Mouse (Mus musculus) E14TG2a.4 (cell line): ENCODE results near the gene Zc3hav1l.

Experiments
- H3K27me3 ChIP-seq: 2 replicates; pipeline ENCODE4 v1.6.1; 2014; ENCODE audit warnings: low read length, control low read depth; ENCODE audit not compliant: insufficient read depth
- H3K36me3 ChIP-seq: 2 replicates; pipeline ENCODE4 v1.6.1; 2014; ENCODE audit warnings: low read length, control low read depth; ENCODE audit not compliant: insufficient read depth
- H3K4me1 ChIP-seq: replicated peaks from 2 replicates; pipeline ENCODE4 v1.6.1; 2014; ENCODE audit warnings: low read depth, low read length, control low read depth
- H3K4me3 ChIP-seq: replicated peaks from 2 replicates; pipeline ENCODE4 v1.5.1; 2014; ENCODE audit warnings: mild to moderate bottlenecking, low read length
- H3K9me3 ChIP-seq: 2 replicates; pipeline ENCODE4 v1.6.1; 2014; ENCODE audit warnings: low read length, control low read depth
- CTCF ChIP-seq: conservative IDR thresholded peaks from 2 replicates; pipeline ENCODE4 v1.5.1; 2014; ENCODE audit warnings: low read length
- NANOG ChIP-seq: IDR thresholded peaks from 2 replicates; pipeline ENCODE4 v1.6.1; 2014; ENCODE audit warnings: borderline replicate concordance, low read length, mixed read lengths
- POU5F1 ChIP-seq: IDR thresholded peaks from 2 replicates; pipeline ENCODE4 v1.6.1; 2014; ENCODE audit warnings: low read length, borderline replicate concordance

Zc3hav1l gene

DNA sequence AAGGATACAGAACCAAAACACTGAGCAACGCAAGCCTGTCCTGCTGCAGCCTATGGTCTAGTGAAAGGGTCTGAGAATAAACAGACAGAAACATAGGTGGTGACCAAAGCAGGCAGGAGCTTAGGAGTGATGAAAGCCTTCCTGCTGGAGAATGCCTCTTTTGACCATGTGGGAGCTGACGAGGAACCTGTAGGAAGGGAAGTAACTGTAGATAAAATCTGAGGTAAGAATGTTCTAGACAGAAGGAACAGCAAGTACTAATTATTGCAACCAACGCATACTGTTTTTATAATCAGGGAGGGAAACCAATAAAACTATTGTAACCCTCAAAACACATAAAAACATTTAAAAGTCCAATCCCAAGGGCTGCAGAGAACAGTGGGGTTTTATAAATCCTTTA lies 54.9 kb downstream of the Zc3hav1l start:
- TF ChIP-seq POU5F1 (no peak), CTCF (no peak), NANOG (no peak)
- no peaks in the 10 kb centered on the region for H3K27me3 ChIP-seq
- no peaks in the 10 kb centered on the region for H3K36me3 ChIP-seq
- H3K4me3 ChIP-seq: no peak overlapping the region
- H3K4me1 ChIP-seq: peaks cover 9% of the 10 kb centered on the region
- H3K9me3 ChIP-seq: no peaks in the 10 kb centered on the region

GRCm38 (mm10) chr6:38242833-38243232 lies 56.2 kb downstream of the Zc3hav1l start:
- no peak for TF ChIP-seq CTCF
- TF ChIP-seq POU5F1: no peak
- no peak for TF ChIP-seq NANOG
- H3K4me3 ChIP-seq: no peak overlapping the region
- no peaks in the 10 kb centered on the region for H3K36me3 ChIP-seq
- peaks cover 11% of the 10 kb centered on the region; the same call in 1 of the 2 replicates for H3K4me1 ChIP-seq
- no peaks in the 10 kb centered on the region for H3K9me3 ChIP-seq
- no peaks in the 10 kb centered on the region for H3K27me3 ChIP-seq

- Histone ChIP-seq H3K4me3 (no peak overlapping the region), H3K4me1 (peaks cover 11% of the 10 kb centered on the region; the same call in 1 of the 2 replicates), H3K27me3 (no peaks in the 10 kb centered on the region), H3K9me3 (no peaks in the 10 kb centered on the region), H3K36me3 (no peaks in the 10 kb centered on the region)
- TF ChIP-seq CTCF: no peak
- no peak for TF ChIP-seq POU5F1
- no peak for TF ChIP-seq NANOG
These were observed 56.7 kb downstream of the Zc3hav1l start for GRCm38 (mm10) chr6:38242295-38242830.

DNA sequence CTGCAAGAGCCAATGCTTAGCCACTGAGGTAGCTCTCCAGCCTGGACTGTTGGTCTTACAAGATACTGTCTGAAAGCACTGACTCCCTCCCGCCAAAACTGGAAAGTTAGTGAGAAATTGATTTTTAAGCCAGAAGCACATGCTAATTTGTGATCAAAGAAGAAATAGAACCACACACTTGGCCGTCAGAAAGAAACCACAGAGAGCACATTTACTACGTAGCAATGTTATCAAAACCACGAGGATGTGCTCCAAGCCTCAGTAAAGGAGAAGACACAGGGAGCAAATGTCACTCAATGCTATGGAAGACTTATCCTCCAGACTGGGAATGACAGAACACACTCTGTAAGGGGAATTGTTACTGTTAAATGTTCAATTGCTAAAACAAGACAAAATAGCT lies 57.6 kb downstream of the Zc3hav1l start:
- TF ChIP-seq POU5F1 (no peak), CTCF (no peak), NANOG (no peak)
- no peaks in the 10 kb centered on the region for H3K36me3 ChIP-seq
- H3K27me3 ChIP-seq: no peaks in the 10 kb centered on the region
- H3K9me3 ChIP-seq: no peaks in the 10 kb centered on the region
- peaks cover 16% of the 10 kb centered on the region; the same call in 1 of the 2 replicates for H3K4me1 ChIP-seq
- no peak overlapping the region for H3K4me3 ChIP-seq

- Histone ChIP-seq H3K27me3 (no peaks in the 10 kb centered on the region), H3K9me3 (no peaks in the 10 kb centered on the region), H3K4me1 (peaks cover 22% of the 10 kb centered on the region; the same call in 1 of the 2 replicates), H3K36me3 (no peaks in the 10 kb centered on the region), H3K4me3 (no peak overlapping the region)
- TF ChIP-seq POU5F1 (no peak), CTCF (no peak), NANOG (no peak)
These were observed 58.4 kb downstream of the Zc3hav1l start for GRCm38 (mm10) chr6:38240618-38241017.

DNA sequence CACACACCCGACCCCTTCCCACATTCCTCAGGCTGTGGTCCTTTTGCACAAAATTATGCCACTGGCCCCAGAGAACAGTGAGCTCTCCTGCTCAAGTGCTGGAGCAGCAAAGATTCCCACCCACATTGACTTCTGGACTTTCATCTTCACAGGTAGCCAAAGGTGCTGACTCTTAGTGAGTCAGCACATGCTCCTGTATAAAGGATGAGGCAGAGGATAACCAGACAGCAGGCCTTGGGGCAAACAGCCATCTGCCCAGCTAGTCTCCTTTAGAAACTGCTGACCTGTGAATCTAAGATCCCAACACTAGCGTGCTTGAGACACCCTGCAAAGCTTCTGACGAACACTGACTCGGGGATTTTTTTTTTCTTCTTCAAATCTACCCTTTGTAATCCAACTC lies 60.7 kb downstream of the Zc3hav1l start:
- no peaks in the 10 kb centered on the region for H3K36me3 ChIP-seq
- TF ChIP-seq POU5F1: no peak
- no peak for TF ChIP-seq NANOG
- TF ChIP-seq CTCF: no peak
- H3K4me3 ChIP-seq: no peak overlapping the region
- no peaks in the 10 kb centered on the region for H3K27me3 ChIP-seq
- no peaks in the 10 kb centered on the region for H3K9me3 ChIP-seq
- peaks cover 28% of the 10 kb centered on the region for H3K4me1 ChIP-seq
